Mouse (Mus musculus) C2C12 (cell line): ENCODE data around the gene Khdc4. TPM values are rescaled to one million over a fixed set of nuclear protein-coding genes. Genes with fewer than 3 reads are reported as not detected.
A peak's percentile ranks its signal among the peaks of the same experiment; 100 is the strongest.

Source experiments
- H3K27me3 ChIP-seq: one replicate; pipeline ENCODE4 v1.6.1; 2011; ENCODE audit not compliant: control insufficient read depth, insufficient read depth, insufficient read length
- H3K36me3 ChIP-seq: one replicate; pipeline ENCODE4 v1.6.1; 2011; ENCODE audit not compliant: control insufficient read depth, insufficient read depth
- H3K4me3 ChIP-seq: one replicate; pipeline ENCODE4 v1.5.1; 2011; ENCODE audit warnings: mild to moderate bottlenecking, control low read depth; ENCODE audit not compliant: poor library complexity, insufficient read depth, severe bottlenecking
- H3K79me2 ChIP-seq: one replicate; pipeline ENCODE4 v1.6.1; 2011; ENCODE audit not compliant: control insufficient read depth, insufficient read depth
- H3K79me3 ChIP-seq: one replicate; pipeline ENCODE4 v1.6.1; 2011; ENCODE audit warnings: low read depth, control low read depth
- H3ac ChIP-seq: one replicate; pipeline ENCODE3; 2011; ENCODE audit warnings: low read depth; ENCODE audit not compliant: control insufficient read depth, insufficient read length
- CEBPB ChIP-seq: IDR thresholded peaks from one replicate; pipeline ENCODE4 v1.6.1; 2011; ENCODE audit warnings: low read depth, mild to moderate bottlenecking, control low read depth, moderate library complexity
- CTCF ChIP-seq: IDR thresholded peaks from one replicate; pipeline ENCODE4 v1.5.1; 2011; ENCODE audit not compliant: control insufficient read depth, insufficient read depth, insufficient read length
- FOSL1 ChIP-seq: IDR thresholded peaks from one replicate; pipeline ENCODE4 v1.8.0; 2011; ENCODE audit warnings: mild to moderate bottlenecking, low read length; ENCODE audit not compliant: poor library complexity, insufficient read depth, severe bottlenecking
- MAX ChIP-seq: IDR thresholded peaks from one replicate; pipeline ENCODE4 v1.6.1; 2011; ENCODE audit warnings: mild to moderate bottlenecking, control low read depth
- MYOD1 ChIP-seq: IDR thresholded peaks from one replicate; pipeline ENCODE4 v1.6.1; 2011; ENCODE audit warnings: low read depth; ENCODE audit not compliant: control insufficient read depth, insufficient read length
- MYOG ChIP-seq: IDR thresholded peaks from one replicate; pipeline ENCODE4 v1.6.1; 2011; ENCODE audit not compliant: control insufficient read depth, insufficient read length; ENCODE audit errors: extremely low read depth
- USF1 ChIP-seq: IDR thresholded peaks from one replicate; pipeline ENCODE4 v1.6.1; 2011; ENCODE audit warnings: low read depth, mild to moderate bottlenecking, control low read depth, moderate library complexity
- polyA plus RNA-seq: library from polyadenylated mRNA; unstranded; fragments of >200 nt; fragmentation: generic; extraction: Trizol; gene quantifications from one replicate; pipeline ENCODE4 v1.2.1, GENCODE M21; 2012; ENCODE audit warnings: missing spikeins

Gene Khdc4
- polyA plus RNA-seq, 1 experiment = 14.4 TPM

DNA sequence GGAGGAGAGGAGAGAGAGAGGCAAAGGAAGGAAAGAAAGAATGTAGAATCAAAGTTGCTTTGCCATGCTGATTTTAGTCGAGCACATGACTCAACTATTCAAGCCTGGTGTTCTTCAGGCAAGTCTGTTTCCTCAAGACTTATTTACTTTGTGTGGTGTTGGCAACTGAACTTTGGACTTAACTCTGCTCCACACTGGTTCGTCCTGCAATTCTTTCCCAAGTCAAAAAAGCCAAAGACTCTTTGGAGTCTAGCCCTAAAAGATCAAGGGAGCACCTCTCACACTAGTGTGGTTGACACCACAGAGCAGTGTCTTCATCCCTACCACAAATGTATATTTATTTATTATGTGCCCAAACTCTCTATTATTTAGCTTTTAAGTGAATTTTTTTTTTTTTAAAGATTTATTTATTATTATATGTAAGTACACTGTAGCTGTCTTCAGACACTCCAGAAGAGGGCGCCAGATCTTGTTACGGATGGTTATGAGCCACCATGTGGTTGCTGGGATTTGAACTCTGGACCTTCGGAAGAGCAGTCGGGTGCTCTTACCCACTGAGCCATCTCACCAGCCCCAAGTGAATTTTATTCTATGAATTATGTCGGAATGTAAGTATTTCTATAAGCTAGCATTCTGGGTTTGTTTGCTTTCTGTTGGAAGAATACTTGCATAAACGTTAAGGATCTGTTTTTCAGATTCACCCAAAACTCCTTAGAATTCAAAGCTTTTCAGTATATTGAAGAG lies 1.2 kb upstream of the Khdc4 start:
- peaks cover 37% of the 10 kb centered on the region for H3K79me3 ChIP-seq
- no peaks in the 10 kb centered on the region for H3K27me3 ChIP-seq
- TF ChIP-seq MAX = no peak
- TF ChIP-seq MYOG = no peak
- no peak for TF ChIP-seq USF1
- TF ChIP-seq FOSL1 = no peak
- TF ChIP-seq MYOD1 = no peak
- no peak for TF ChIP-seq CEBPB
- TF ChIP-seq CTCF = no peak
- peaks cover 23% of the 10 kb centered on the region for H3K36me3 ChIP-seq
- no peak overlapping the region for H3ac ChIP-seq
- peaks cover 39% of the 10 kb centered on the region for H3K79me2 ChIP-seq
- H3K4me3 ChIP-seq = no peak overlapping the region

DNA sequence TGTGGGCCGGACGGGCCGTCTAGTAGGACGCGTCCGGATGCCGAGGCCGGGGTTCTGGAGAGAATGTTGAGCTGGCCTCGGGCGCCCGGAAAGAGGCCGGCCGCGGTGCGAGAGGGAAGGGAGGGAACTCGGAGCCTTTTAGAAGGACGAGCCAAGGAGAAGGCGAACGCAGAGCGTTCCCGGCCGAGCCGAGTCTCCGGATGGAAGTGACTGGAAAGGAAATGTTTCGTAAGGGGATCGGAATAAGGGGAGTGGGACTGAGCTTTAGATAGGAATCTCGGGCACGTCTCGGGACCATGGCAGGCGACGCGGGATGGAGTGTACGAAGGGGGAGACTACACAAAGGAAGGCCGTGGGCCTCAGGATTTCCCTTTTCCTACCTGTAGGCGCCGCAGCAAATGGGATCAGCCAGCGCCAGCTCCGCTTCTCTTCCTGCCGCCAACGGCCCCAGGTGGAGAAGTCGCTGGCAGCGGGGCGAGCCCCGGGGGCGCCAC lies 402 bp downstream of the Khdc4 start:
- Histone ChIP-seq H3K79me3 (peaks cover 51% of the 10 kb centered on the region), H3K4me3 (peak overlapping the region; percentile 89), H3K36me3 (peaks cover 39% of the 10 kb centered on the region), H3K79me2 (peaks cover 55% of the 10 kb centered on the region), H3ac (peak overlapping the region; percentile 98), H3K27me3 (no peaks in the 10 kb centered on the region)
- TF ChIP-seq FOSL1 (no peak), MYOG (no peak), MAX (no peak), CEBPB (no peak), MYOD1 (no peak), CTCF (no peak), USF1 (no peak)

DNA sequence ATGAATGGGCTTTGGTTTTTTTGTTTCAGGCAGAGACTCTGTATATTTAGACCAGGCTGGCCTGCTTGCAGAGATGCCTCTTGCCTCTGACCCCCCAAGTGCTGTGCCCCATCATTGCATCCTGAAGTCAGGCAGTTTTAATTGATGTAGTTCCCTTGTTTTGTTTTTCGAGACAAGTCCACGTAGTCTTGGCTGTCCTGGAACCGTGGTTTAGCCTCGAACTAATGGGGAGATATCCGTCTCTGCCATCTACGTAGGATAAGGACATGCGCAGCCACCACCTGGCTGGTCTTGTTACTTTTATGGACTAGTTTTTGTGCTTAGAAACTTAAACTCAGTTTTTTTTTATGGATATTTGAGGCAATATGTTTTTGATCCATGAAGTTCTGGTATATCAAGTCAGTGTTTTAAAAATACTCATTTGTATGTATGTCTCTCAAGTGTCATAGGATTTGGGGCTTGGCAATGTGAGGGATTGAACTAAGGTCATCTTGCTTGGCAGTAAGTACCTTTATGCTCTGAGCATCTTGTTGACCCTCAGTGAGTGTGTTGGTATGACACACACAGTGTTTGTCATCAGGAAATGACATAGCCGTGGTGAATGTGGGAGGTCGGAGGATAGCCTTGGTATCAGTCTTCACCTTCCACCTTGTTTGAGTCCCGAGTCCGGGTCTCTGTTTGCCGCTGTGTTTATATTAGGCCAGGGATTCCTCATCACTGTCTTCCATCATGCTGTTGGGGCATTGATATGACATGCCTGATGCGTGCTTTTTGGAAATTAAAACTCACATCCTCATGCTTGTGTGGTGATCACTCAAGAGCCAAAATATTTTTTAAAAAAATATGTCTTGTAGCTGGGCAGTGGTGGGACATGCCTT lies 1.4 kb downstream of the Khdc4 start:
- no peak for TF ChIP-seq CEBPB
- no peak for TF ChIP-seq FOSL1
- no peak for TF ChIP-seq MAX
- no peak for TF ChIP-seq MYOD1
- TF ChIP-seq CTCF = no peak
- no peak for TF ChIP-seq MYOG
- no peak for TF ChIP-seq USF1
- peak overlapping the region; percentile 98 for H3ac ChIP-seq
- peak overlapping the region; percentile 89 for H3K4me3 ChIP-seq
- peaks cover 53% of the 10 kb centered on the region for H3K79me3 ChIP-seq
- peaks cover 57% of the 10 kb centered on the region for H3K79me2 ChIP-seq
- peaks cover 47% of the 10 kb centered on the region for H3K36me3 ChIP-seq
- no peaks in the 10 kb centered on the region for H3K27me3 ChIP-seq

GRCm38 (mm10) chr3:88689079-88689478 lies 3.5 kb downstream of the Khdc4 start:
- Histone ChIP-seq H3K79me2 (peaks cover 65% of the 10 kb centered on the region), H3ac (no peak overlapping the region), H3K4me3 (no peak overlapping the region), H3K79me3 (peaks cover 55% of the 10 kb centered on the region), H3K36me3 (peaks cover 63% of the 10 kb centered on the region), H3K27me3 (no peaks in the 10 kb centered on the region)
- TF ChIP-seq CEBPB (no peak), CTCF (no peak), MYOG (no peak), MAX (no peak), MYOD1 (no peak)

GRCm38 (mm10) chr3:88695545-88695944 lies 9.9 kb downstream of the Khdc4 start:
- H3K36me3 ChIP-seq = peaks cover 91% of the 10 kb centered on the region
- no peak overlapping the region for H3K4me3 ChIP-seq
- no peaks in the 10 kb centered on the region for H3K27me3 ChIP-seq
- H3K79me2 ChIP-seq = peaks cover 24% of the 10 kb centered on the region
- H3K79me3 ChIP-seq = peaks cover 14% of the 10 kb centered on the region
- TF ChIP-seq CEBPB (no peak), FOSL1 (no peak)
- H3ac ChIP-seq = no peak overlapping the region

DNA sequence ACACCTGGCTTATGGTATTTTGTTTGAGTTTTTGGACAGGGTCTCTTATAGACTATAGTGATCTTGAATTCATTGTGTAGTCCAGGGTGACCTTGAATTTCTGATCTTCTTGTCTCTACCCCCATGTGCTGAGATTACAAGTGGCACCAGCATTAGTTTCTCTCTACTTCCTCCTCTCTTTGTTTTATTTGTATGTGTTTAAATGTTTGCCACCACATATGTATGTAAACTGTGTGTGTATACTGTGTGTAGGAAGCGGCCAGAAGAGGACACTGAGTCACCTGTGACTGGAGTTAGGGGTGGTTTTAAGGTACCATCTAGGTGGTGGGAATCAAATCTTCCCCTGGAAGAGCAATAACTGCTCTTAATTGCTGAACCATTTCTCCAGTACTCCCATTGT lies 12.4 kb downstream of the Khdc4 start:
- TF ChIP-seq USF1 (no peak), CEBPB (no peak), MYOD1 (no peak), MYOG (no peak), CTCF (no peak)
- H3K4me3 ChIP-seq = no peak overlapping the region
- peaks cover 11% of the 10 kb centered on the region for H3K79me3 ChIP-seq
- H3K79me2 ChIP-seq = peaks cover 29% of the 10 kb centered on the region
- H3K36me3 ChIP-seq = peaks cover 95% of the 10 kb centered on the region
- H3K27me3 ChIP-seq = no peaks in the 10 kb centered on the region
- no peak overlapping the region for H3ac ChIP-seq
